ENCODE assay signal across 8 mouse cellular contexts in the genomic region with DNA sequence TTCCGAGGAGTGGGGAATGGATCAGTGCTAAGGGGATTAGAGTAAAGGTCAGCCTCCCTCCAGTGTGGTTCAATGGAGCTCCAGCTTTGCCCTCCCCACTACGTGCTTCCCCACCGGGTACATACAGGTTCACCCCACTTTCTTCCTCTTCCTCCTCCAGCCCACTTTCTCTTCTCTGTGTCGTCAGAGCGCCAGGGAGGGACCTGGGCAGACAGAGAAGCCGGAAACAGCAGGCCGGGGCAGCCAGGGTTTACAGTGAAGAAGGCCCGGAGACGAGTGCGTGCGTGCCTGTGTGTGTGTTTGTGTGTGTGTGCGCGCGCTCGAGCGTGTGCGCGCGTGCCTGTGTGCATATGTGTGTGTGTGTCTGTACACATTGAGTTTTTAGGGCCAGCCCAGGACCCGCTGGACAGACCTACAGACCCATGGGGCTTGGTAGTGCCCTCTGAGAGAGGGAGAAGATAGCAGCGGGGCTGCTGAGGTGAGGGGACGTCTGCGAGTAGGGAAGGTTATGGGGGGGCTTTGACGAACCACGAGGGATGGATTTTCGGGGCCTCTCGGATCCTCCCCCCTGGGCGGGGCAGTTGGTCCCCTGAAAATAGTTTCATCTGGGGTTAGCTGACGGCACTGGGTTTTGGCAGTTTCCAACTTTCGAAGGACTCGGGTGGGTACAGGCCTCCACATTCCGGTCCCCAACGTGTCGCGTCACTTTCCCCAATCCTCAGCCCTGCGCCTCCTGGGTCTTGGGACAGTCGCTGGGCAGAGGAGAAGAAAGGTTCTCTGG. TPM values are rescaled to one million over a fixed set of nuclear protein-coding genes. Genes with fewer than 3 reads are reported as not detected.
DNase-seq lines count a peak whose midpoint lies in the region; ATAC-seq and TF ChIP-seq lines count a peak whose summit lies in the region.

A gene (plus strand): TSS at position 215 of the 781 bp plus-strand sequence.

- H3K36me3 ChIP-seq in liver, embryonic 14.5 days (replicated peaks; ENCODE audit: control insufficient read depth, insufficient read depth, low read depth), result no peaks in the 10 kb centered on the region
- H3K36me3 ChIP-seq in thymus, adult 2 months (ENCODE audit: control insufficient read depth, insufficient read depth, low read length), result peaks cover 8% of the 10 kb centered on the region; the same call in 1 of the 2 replicates

- peak within 1 kb of the TSS; percentile 97 for H3K4me2 ChIP-seq in liver, embryonic 14.5 days (ENCODE audit: low read depth)

- H3K27me3 ChIP-seq in liver, embryonic 14.5 days (ENCODE audit: control insufficient read depth, insufficient read depth, low read length), result no peaks in the 10 kb centered on the region
- no peaks in the 10 kb centered on the region for H3K27me3 ChIP-seq in thymus, adult 2 months (ENCODE audit: control insufficient read depth, insufficient read depth, low read length)

- TF ChIP-seq POLR2A in thymus, adult 2 months (IDR thresholded peaks at IDR 0.05; ENCODE audit: control insufficient read depth, extremely low read depth, insufficient read depth, low read length, poor library complexity), result peak; percentile 79; the same call in 1 of the 2 replicates

- TF ChIP-seq CTCF in liver, embryonic 14.5 days (IDR thresholded peaks at IDR 0.05; ENCODE audit: low read depth), result no peak
- no peak for TF ChIP-seq CTCF in thymus, adult 2 months (IDR thresholded peaks at IDR 0.05; ENCODE audit: borderline replicate concordance, control insufficient read depth, extremely low read depth, insufficient read depth, low read length, poor library complexity)

- H3K9me3 ChIP-seq in liver, embryonic 14.5 days (ENCODE audit: control insufficient read depth, low read length), result no peaks in the 10 kb centered on the region

- H3K4me3 ChIP-seq in liver, embryonic 14.5 days (ENCODE audit: insufficient read depth in 1 of 2, low read depth in 2 of 2, low read length in 2 of 2), result peak within 1 kb of the TSS; percentile 64 to 68
- H3K4me3 ChIP-seq in thymus, adult 2 months (ENCODE audit: control insufficient read depth, insufficient read depth, low read length), result peak within 1 kb of the TSS; percentile 86

- no peak for TF ChIP-seq EP300 in liver, embryonic 14.5 days (IDR thresholded peaks at IDR 0.05; ENCODE audit: low read depth)

- peak within 1 kb of the TSS; percentile 79 for H3K9ac ChIP-seq in liver, embryonic 14.5 days (replicated peaks)

- 1% methylated on average over 37 of the region's 37 CpGs for WGBS in liver, embryonic 14.5 days (ENCODE audit: insufficient replicate concordance)
- WGBS in thymus, adult 2 months, result under 1% methylated on average over 37 of the region's 37 CpGs

- peak; percentile 76 for ATAC-seq in liver, embryonic 14.5 days (ENCODE audit: insufficient read depth)

- H3K27ac ChIP-seq in liver, embryonic 14.5 days, result peak within 1 kb of the TSS; percentile 76
- H3K27ac ChIP-seq in thymus, adult 2 months (ENCODE audit: control insufficient read depth, insufficient read depth, low read length), result peak within 1 kb of the TSS; percentile 92

- DNase-seq in 416B (ENCODE audit: low read depth), result peak; percentile 91
- peak; percentile 89 for DNase-seq in T-cell, adult 2 months (ENCODE audit: low spot score)
- DNase-seq in embryo, embryonic 11 days, result peak; percentile 68
- peak; percentile 90 to 93 for DNase-seq in heart, adult 18-20 months
- DNase-seq in kidney, adult 11 months, result peak; percentile 83
- peak; percentile 63 to 73 (median 68) for DNase-seq in liver, embryonic 14.5 days (ENCODE audit: low read depth in 3 of 3, low spot score in 3 of 3)
- peak; percentile 86 to 89 for DNase-seq in natural killer cell, adult 2 months (ENCODE audit: low spot score in 2 of 2)
- DNase-seq in thymus, adult 2 months, result peak; percentile 88

- peaks cover 10 to 13% of the 10 kb centered on the region in 2 experiments for H3K4me1 ChIP-seq in liver, embryonic 14.5 days (replicated peaks; ENCODE audit: control insufficient read depth in 2 of 2, insufficient read depth in 2 of 2, low read length in 1 of 2)
- peaks cover 15% of the 10 kb centered on the region for H3K4me1 ChIP-seq in thymus, adult 2 months (replicated peaks; ENCODE audit: control insufficient read depth, insufficient read depth, low read length)

RNA-seq across cellular contexts. Expression of the gene that starts here (rescaled TPM):
- total RNA-seq in heart, adult 18-20 months (2021), result 10 to 100 TPM; 45.2 to 45.7 TPM
- 10.9 TPM in 2 replicates for polyA plus RNA-seq in liver, embryonic 14.5 days (2012; rRNA removed)
- polyA plus RNA-seq in liver, embryonic 14.5 days (2014; fragmentation: Nextera tagmentation; extraction: Ambion mirVana), result 10.2 and 12.4 TPM in 2 replicates
- polyA plus RNA-seq in thymus, adult 2 months (2012; rRNA removed), result 168 and 185 TPM in 2 replicates

Comparison
In these comparisons a context has a peak if more than half of its experiments do, and no peak if none do; other contexts are left out.
1. Peak in every context shown above with its lines: DNase-seq, ATAC-seq, H3K4me3 ChIP-seq and H3K27ac ChIP-seq.
2. RNA of the gene that starts here (polyA plus RNA-seq): 168 to 185 TPM in thymus, adult 2 months; 10.2 to 12.4 TPM in liver, embryonic 14.5 days; every median in the first group is over 10 times any median in the second.